Mouse (Mus musculus) cerebellum, postnatal 14 days (tissue): Measurements from ENCODE around the gene Hlcs.

Source experiments
- DNase-seq, 2 experiments: peaks; one replicate each; pipeline ENCODE4 v3.0.0; 2021; ENCODE audit warnings: mixed read lengths in 2 of 2

The Hlcs gene

DNA sequence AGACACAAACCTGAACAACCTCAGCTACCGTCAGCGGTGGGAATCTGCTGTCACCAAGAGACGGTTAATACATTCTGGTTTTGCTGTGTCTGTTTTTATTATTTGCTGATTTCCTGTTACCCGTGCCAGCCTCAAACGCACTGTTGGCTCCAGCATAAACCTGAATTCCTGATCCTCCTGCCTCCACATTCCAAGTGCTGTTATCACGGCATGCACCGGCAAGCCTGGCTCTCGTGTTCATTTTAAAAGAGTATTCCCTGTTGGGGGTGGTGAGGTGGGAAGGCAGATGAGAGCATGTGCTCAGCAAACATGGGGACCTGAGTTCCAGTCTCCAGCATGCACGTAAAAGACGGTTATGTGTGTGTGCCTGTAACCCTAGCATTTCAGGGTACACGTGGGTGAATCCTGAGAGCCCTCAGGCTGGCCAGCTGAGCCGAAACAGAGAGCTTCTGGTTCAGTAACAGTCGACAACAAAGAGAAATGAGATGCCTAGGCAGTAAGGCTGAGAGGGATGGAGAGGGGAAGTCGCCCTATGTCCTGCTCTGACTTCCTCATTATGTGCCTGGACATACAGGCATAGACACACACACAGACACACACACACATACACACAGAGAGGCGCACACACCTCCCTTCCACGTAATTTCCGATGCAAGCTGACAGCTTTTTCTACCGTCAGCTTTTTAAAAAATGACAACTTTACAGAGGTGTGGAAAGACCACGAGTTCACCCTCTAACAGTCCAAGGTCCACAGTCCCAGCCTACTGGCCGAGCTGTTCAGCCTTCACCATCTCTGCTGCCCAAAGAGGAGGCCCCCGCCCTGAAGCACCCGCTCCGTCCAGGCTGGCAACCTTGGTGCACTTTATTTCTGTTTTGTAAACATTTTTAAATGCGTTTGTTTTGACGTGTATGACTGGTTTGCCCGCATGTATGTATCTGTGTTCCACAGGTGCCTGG, 107.6 kb downstream of the Hlcs start:
- no peak for DNase-seq

GRCm38 (mm10) chr16:94201387-94201786, 112.0 kb downstream of the Hlcs start:
- DNase-seq, result no peak

DNA sequence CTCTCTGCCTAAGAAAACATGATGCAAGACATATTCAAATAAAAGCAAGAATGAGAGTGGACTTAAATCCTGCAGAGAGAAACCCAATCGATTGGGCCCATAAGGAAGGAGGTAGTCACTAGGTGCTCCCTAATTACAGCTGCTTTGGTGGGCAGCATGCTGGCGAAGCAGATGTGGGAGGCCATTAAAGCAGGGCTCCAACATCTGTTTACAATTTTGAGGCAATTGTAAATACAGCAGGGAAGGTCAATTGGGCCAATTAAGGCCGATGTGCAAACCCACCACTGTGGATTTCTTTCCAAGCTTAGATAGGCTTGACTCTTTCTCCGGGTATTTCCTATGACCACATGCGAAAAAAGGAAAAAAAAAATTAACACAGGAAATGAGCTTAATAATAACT, 117.5 kb downstream of the Hlcs start:
- no peak for DNase-seq

DNA sequence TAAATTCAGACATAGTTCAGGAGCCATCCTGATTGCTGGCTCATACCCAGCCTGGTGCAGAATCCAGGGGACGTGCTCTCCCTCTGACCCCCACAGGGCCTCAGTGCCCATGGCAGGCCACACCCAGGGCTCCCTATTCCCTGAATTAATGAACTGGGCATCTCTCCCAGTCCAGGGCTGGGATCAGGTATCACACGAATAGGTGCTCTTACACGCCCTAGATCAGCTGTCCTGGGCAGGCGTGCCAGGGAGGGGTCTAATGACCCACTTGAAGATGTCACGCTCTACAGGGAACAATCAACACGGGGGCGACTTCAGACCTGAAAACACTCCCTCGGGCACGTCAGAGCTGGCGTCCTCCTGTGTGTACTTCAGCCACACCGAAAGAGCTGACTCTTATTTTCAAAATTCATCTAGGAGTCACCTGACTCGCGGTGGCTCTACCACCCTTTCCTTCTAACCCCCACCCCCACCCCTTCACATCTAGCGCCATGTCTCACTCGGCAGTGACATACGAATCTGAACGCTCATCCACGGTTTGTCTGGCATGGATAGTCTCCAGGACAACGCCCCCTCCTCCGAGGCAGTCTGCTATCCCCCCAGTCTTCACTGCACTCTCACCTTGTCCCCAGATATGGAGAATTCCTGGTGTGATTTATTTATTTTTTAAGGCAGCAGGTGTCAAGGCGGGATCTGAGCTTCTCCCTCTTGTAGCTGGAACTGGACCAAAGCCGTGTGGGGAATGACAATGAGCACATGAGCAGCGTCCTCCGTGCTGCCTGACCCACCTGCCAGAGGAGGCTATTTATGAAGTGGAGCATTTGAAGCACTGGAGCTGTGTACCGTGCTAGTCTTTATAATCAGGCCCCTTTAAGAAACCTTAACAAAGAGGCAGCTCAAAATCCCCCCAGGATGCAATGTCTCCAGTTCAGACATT, 121.7 kb downstream of the Hlcs start:
- peak; percentile 33 to 53 for DNase-seq

GRCm38 (mm10) chr16:94190256-94190655, 123.1 kb downstream of the Hlcs start:
- no peak for DNase-seq

DNA sequence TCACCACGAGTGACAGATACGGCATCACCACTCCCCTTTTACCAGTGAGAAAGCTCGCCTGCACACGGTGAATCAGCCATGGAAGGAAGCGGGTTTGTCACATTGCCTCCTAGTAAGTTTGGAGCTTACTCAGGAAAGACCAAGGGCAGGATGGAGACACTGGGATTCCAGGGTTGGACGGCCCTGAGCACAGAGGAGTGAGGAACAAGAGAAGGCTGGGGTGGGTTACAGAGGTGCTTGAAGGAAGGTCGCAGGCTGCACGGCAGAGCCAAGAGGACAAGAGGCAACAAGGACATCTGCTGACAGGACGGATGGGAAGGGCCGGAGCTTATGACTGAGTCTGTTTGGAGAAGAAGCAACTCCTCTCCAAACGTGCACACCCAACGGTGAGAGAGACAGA, 126.8 kb downstream of the Hlcs start:
- no peak for DNase-seq

DNA sequence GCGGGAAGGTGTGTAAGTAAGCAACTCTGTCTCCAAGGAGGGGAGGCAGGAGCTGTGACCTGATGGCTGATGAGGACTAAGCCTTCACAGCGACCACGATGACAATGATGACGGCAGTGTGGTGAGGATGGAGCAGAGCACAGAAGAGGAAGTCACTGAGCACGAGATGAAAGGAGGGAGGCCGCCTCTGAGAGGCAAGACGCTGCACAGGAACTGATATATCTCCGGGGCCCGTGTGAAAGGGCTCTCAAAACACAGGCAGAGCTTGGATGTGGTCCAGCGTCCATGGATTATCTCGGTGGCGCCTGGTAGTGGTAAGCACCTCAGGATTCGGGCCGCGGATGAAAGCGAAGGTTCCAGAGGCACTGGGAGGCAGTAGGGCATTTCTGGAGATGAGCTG, 127.9 kb downstream of the Hlcs start:
- DNase-seq, result no peak

DNA sequence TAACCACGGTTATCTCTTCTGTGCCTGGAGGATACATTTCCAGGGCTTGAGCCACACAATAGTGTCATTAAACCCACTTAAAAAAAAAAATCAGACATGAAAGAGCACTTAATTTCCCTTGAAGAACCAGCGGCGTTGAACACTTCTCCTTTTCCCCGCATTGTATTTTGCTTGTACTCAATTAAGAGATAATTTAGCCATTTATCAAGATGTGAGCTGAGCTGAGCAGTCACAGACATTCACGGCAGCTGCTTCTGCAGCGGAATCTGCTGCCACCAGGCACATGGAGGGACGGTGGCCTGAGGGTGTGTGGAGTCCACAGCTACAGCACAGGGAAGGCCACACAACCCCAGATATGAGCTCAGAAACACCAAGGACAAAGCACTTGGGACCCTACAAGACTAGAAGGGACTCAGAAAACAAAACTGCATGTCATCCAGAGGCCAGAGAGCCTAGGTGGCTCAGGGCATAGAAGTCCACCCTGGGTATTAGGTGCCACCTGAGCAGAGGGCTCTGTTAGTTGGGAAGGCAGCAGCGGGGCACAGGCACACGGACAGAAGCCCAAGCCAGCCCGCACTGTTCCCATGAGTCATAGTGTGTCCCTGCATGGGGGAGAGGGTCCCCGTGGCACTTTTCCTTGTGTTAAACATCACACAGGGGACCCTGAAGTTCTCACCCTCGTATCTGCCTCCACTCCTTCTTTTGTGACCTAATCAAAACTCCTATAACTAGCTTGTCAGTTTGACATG, 133.1 kb downstream of the Hlcs start:
- DNase-seq, result no peak

- no peak for DNase-seq
These were observed 133.8 kb downstream of the Hlcs start for GRCm38 (mm10) chr16:94179341-94180121.

GRCm38 (mm10) chr16:94178441-94179220, 134.7 kb downstream of the Hlcs start:
- DNase-seq, result peak in 1 of 2 experiments; percentile 30

DNA sequence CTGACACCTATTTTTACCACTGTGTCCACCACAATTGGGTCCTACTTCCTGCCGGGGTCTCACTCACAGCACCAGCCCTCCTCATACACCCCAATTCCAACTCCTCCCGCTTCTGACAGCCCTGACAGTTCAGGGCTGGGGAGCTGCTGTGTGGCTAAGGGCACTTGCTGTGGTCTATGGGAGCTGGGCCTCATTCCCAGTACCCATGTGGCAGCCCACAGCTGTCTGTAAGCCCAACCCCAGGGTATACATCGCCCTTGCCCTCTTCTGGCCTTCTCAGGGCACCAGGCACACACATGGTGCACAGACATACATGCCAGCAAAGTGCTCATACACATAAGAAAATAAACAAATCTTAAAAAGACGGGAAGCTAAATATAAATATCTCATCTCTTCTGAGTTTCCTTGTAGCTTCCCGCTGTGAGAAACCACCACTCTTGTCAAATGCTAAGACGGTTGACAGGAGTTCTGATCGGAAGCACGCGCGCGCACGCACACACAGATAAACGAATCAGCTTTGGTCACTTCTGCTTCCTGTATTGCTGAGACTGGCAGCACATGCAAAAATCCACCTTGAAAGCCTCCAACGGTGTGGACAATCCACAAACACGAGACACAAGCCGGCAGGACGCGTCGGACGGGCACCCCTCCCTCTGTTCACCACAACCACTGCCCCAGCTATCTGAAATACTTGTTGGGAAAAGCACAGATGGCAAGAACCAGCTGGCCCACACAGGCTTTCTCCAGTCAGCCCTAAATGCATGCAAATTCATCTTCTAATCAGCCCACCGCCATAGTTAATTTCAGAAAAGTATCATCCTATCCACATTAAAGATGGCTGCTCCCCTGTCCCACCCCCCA, 136.1 kb downstream of the Hlcs start:
- no peak for DNase-seq

GRCm38 (mm10) chr16:94175366-94175986, 137.9 kb downstream of the Hlcs start:
- DNase-seq, result no peak

GRCm38 (mm10) chr16:94173361-94173760, 140.0 kb downstream of the Hlcs start:
- DNase-seq, result no peak

- DNase-seq, result no peak
These were observed 143.2 kb downstream of the Hlcs start for GRCm38 (mm10) chr16:94170218-94170617.

DNA sequence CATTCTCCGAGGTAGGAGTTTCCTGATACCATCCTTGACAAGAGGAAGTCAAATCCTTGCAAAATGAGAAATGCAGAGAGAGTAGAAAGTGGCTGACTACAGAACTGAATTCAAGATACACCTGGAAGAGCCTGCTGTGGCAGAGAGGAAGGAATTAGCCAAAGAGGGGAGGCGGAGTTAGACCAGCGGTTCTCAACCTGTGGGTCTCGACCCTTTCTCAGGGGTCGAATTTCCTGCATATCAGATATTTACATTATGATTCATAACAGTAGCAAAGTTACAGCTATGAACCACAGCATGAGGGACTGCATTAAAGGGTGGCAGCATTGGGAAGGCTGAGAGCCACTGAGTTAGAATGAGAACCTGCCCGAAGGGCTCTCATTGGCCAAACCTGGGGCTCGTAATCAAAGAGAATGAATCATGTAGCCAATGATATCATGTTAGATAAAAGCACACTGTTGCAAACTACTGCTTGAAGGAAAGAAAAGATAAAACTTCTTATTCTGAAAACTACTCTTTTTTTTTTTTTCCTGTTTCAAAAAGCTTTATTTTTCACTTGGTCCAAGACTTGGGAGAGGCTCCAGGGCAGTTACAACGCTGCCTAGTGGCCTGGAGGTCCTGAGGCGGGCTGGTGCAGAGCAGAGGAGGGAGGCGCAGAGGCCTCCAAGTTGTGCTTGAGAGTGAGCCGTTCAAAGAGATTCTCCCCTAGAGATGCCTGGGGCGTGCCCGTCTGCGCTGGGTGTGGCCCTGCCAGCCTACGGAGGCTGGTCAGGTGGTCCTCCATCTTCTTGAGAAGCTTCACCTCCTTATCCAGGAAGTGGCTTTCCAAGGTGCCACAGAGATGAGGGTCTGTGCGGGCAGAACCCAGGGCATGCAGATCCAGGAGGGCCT, 144.5 kb downstream of the Hlcs start:
- no peak for DNase-seq

GRCm38 (mm10) chr16:94164978-94165377, 148.4 kb downstream of the Hlcs start:
- DNase-seq, result no peak

GRCm38 (mm10) chr16:94164236-94164635, 149.1 kb downstream of the Hlcs start:
- peak in 1 of 2 experiments; percentile 31 for DNase-seq

- peak; percentile 52 to 60 for DNase-seq
These were observed 150.3 kb downstream of the Hlcs start for GRCm38 (mm10) chr16:94163051-94163450.
